Mouse (Mus musculus): ENCODE data around the gene Ube2b.
A peak's percentile ranks its signal among the peaks of the same experiment; 100 is the strongest.

Gene Ube2b

DNA sequence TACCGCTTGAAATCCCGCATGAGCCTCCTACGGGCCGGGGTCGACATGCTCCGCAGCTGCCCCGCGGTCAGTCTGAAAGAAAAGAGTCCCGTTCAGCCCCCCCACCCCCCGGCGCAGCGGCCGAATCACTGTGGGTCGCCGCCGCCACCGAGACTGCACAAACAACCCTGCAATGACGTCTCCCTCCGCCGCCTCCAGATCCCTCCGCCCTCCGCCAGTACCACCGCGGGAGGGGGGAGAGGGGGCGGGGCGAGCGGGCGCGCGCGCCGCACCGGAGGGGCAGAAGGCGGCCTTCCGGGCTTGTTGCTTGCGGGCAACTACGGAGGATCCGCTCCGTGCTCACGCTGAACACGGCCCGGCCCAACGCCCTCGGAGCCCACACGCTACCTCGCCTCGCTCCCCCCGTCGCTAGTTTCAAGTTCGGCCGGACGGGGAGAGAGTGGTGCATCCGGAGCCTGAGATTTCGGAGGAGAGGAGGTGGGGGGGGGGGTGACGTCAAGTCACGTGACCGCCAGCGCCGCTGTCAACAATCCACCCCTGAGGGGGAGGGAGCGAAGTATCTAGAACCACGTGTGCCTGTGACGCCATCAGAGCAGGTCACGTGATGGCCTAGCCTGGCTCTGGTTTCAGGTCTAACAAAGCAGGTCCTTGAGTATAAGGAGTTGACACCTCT is at the start of gene Ube2b:
Ube2b (minus strand) TSS at position 473 of the 673 bp plus-strand sequence.
- DNase-seq (ENCODE audit: low spot score) = peak; percentile 96

GRCm38 (mm10) chr11:52046446-52047165 is 46.0 kb upstream of the Ube2b start:
- DNase-seq (ENCODE audit: low spot score) = no peak

GRCm38 (mm10) chr11:52044156-52044555 is 43.6 kb upstream of the Ube2b start:
- DNase-seq (ENCODE audit: low spot score) = no peak

DNA sequence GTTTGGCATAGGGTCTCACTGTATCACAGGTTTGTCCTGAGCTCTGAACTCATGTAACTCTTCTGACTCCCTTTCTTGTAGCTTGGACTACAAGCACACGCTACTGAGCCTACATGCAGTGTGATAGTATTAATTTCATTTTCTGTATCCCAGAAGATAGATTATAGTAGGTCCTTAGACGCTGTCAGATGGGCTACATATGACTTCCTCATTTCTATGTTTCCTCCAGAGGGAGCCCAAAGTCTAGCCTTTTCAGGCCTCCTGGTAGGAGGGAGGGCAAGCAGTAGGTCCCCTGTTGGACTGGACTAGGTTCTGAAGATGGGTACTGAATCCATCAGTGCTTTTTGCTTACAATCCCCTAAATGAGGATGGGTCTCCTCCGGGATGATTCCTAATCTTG is 42.7 kb upstream of the Ube2b start:
- DNase-seq (ENCODE audit: low spot score) = no peak

DNA sequence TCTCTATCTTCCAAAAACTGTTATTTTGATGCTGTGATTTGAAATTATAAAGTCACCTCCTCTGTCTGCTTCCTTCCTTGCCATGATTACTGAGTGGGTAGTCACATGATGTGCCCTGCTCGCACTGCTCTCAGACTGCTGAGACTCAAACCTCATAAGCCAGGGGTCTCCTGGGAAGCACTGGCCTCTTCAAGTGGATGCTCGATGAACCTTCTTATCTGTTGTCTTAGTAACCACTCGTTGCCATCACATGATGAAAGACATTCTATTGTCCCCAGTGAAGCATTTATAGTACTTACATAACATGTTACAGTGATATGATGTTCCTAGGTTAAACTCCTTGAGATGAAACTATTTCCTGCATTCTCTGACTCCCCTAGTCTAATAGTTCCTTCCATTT is 37.1 kb upstream of the Ube2b start:
- DNase-seq (ENCODE audit: low spot score) = no peak

DNA sequence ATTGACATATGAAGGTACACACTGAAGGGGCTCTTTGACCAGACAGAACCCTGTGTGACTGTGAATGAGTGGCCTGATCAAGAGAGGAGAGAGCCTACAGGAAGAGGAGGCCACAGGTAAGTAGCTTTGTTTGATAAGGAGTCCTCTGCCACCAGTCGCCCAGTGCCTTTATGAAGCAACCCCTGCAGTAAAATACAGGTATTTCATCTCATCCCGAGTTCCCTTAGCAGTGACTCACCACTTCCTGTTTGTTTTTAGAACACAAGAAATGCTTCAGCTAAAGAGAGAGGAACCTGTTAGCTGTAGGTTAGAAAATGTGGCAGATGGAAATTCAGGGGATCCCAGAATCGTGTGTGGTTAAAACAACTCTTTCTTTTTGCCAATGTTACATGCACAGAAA is 35.3 kb upstream of the Ube2b start:
- DNase-seq (ENCODE audit: low spot score) = no peak

DNA sequence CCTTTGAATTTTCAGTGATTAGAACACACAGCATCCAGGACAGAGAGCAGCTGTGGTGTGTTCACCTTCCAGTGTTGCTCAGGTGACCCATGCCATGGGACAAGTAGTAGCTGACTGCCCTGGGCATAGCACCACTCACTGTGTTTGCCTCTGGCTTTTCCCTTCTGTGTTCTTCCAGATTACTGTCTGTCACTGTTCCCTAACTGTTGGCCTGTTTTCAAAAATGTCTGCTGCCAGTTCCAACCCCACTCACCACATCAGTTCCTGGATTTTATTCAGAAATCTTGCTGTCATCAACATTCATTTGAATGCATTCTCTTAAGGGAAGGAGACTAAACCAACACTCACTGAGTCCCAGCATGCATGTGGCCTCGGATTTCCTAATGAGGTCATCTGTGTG is 33.4 kb upstream of the Ube2b start:
- DNase-seq (ENCODE audit: low spot score) = no peak

DNA sequence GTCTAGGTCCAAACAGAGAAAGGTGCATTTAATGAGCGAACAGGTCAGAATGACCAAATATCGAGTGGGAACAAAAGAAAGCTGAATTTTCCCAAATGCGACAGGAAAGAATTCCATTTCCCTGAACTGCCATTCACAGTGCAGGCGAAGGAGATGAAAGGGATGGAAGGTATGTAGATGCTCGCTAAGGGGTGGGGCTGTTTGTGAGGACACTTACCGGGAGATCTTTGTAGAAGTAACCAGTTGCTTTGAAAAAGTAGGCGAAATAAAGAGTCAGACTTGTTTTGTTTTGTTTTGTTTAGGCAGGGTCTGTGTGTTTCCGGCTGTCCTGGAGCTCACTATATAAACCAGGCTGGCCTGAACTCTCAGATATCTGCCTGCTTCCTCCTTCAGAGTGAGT is 31.8 kb upstream of the Ube2b start:
- no peak for DNase-seq (ENCODE audit: low spot score)

GRCm38 (mm10) chr11:52018217-52018616 is 17.7 kb upstream of the Ube2b start:
- DNase-seq (ENCODE audit: low spot score) = no peak

- DNase-seq (ENCODE audit: low spot score) = no peak
Observed at GRCm38 (mm10) chr11:52011541-52011940, 11.0 kb upstream of the Ube2b start.

- no peak for DNase-seq (ENCODE audit: low spot score)
Observed at GRCm38 (mm10) chr11:52011011-52011410, 10.4 kb upstream of the Ube2b start.

DNA sequence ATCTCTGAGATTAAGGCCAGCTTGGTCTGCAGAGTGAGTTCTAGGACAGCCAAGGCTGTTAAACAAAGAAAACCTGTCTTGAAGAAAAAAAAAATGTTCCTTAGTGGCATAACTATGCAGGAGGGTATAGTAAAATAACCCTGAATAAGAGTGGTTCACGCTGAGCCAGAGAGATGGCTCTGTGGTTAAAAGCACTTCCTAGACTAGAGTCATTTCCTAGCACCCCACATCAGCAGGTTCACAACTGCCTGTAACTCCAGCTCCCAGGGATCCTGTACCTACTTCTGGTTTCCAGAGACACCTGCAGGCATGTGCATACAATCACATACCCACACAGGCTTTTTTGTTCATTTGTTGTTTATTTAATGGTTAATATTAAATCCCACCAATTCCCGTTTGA is 5.0 kb upstream of the Ube2b start:
- DNase-seq (ENCODE audit: low spot score) = no peak

DNA sequence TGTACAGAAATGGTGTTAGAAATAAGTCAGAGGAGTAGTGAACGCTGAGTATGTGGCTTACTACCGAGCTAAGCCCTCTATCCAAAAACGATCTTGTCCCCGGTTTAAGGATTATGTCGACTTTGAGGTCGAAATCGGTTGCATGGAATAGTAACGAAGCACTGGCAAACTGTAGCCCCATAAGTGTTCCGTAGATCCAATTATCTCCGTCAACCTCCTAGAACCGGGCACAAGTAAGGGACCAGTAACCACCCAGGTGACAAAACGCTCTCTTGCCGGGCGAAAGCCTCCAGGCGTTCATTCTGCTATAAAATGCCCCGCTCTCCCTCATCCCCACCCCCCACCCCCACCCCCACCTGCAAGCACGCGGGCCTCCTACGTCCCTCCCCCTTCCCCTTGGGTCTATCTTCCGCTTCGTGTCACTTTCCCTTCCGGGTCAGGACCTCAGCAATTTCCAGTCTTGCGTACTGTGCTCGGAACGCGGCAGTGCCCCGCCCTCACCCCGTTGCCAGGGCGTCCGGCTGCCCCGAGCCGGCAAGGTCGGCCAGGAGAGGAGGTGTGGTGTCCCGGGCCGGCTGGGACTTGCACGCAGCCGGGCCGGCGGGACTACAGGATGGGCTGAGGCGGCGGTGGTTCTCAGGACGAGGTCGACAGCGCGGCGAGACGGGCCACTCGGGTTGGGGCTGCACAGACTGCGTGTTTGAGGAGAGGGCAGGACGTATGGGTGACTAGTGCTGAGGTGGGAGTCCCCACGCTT is 3.4 kb upstream of the Ube2b start, which contains the start of gene Cdkl3:
Cdkl3 (plus strand) TSS at position 450 of the 757 bp plus-strand sequence.
- peak; percentile 92 for DNase-seq (ENCODE audit: low spot score)

- no peak for DNase-seq (ENCODE audit: low spot score)
Observed at GRCm38 (mm10) chr11:52003505-52003771, 2.9 kb upstream of the Ube2b start.

DNA sequence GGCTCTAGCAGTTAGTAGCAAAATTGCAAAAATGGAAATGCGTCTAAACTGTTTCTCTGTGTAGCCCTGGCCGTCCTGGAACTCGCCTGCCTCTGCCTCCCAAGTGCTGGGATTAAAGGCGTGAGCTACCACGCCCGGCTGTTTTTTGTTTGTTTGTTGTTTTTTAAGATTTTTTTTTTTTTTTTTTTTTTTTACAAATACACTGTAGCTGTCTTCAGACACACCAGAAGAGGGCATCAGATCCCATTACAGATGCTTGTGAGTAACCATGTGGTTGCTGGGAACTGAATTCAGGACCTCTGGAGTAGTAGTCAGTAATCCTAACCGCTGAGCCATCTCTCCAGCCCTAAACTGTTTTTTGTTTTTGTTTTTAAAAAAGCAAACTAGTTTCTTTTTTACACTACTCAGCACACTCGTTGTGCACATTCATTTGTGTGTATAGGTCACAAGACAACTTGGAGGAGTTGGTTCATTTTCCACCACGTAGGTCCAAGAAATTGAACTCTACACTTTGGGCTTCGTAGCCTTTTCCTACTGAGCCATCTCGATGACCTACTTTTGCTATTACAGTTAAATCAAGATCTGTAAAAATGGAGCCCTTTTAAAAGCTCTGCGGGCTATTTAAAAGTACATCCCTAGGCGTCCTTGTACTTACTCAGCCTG is 2.4 kb upstream of the Ube2b start:
- DNase-seq (ENCODE audit: low spot score) = peak; percentile 26

DNA sequence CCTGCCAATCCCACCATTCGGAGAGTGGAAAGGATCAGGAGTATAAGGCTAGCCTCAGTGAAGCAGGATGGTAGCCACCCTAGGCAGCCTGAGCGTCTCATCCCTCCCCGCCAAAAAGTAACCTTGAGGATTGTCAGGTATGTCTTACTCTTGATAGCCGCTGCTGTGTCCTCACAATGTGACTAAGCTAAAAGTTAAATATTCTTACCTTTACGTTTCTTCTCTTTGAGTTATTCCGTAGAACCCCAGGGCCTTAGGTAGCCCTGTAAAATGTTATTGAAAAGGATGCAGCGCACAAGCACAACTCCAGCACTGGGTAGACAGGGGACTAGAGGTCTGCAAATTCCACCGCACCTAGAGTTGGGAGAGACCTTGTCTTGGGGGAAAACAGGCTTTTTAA is 1.3 kb upstream of the Ube2b start:
- DNase-seq (ENCODE audit: low spot score) = no peak

DNA sequence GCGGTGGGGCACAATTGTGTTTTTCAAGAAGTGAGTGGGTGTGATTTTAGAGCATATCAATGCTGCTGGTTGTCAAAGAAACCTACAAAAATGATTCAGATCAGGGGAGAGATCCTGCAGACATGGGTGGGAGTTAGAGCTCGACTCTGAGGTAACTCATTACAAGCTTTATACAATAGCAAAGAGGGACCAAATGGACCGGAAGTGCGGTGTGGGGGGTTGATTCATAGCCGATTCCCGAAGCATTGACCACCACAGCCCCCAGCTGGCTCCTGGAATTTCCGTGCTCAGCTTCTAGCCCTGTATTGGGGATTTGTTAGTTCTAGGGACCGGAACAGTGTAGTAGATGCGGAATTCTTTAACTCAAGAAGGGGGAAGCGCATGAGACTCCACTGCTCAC is 779 bp upstream of the Ube2b start:
- no peak for DNase-seq (ENCODE audit: low spot score)

DNA sequence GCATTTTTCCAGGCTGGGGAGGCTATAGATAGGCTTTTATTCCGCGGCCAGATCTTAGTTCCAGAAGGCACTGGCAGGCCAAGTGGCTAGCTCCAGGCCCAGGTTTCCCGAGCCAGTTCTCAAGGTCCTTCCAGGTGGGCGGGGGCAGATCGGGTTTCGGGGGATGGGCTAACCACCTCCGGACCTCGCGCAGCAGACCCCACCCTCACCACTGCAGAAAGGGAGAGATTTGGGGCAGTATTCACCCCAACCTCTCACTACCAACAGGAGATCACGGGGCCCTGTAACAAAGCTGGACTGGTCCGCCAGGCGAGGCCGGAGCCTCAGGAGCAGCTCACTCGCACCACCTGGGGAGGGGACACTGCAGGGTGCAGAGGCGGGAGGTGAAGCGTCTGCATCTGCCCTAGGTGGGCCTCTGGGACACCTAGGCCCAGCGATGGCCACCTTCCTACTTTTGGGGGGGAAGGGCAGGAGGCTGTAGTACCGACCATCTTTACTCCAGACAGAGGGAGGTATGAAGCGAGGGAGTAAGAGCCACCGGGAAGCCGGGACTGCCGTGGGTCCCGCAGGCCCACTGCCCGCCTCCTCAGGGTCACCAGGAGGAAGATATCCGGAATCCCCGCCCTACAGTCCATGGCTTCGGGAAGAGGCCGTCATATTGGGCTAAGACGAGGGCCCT is 812 bp downstream of the Ube2b start:
- DNase-seq (ENCODE audit: low spot score) = no peak

GRCm38 (mm10) chr11:51971644-51972043 is 28.9 kb downstream of the Ube2b start:
- DNase-seq (ENCODE audit: low spot score) = no peak

- DNase-seq (ENCODE audit: low spot score) = peak; percentile 10
Observed at GRCm38 (mm10) chr11:51969511-51969910, 31.1 kb downstream of the Ube2b start.

DNA sequence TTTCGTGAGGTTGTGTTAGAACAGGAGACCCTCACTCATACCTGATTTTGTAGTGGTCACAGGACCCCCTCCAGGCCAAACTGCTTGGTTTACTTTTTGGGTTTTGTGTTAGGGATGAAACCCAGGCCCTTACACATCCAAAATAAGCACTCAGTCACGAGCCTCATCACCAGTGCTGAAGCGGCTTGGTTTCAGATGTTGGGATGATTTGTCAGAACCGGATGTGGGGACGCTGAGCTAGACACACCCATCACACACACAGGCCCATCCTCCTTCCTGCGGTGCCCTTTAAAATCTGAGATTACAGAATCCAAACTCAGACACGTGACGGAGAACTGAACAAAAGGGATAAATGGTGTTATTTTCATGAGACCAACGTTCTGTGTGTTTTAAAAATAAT is 31.7 kb downstream of the Ube2b start:
- DNase-seq (ENCODE audit: low spot score) = no peak

All from c-Kit-positive CD71-positive TER-119-positive erythroid progenitor cells, embryonic 14.5 days (primary cell).